Mouse (Mus musculus) limb, embryonic 15.5 days (tissue): ENCODE data around the gene Tpi1. TPM values are rescaled to one million over a fixed set of nuclear protein-coding genes. Genes with fewer than 3 reads are reported as not detected.
A peak's percentile ranks its signal among the peaks of the same experiment; 100 is the strongest.

ENCODE experiments used
- ATAC-seq: fragments of 200-750 bp; cut with Nextera tagmentation; 2 replicates; pipeline ENCODE4 v1.8.0; 2017; ENCODE audit warnings: low read depth, moderate TSS enrichment; ENCODE audit not compliant: insufficient number of reproducible peaks, low FRiP score, low TSS enrichment
- H3K27ac ChIP-seq: fragments of 300-500 bp; sonication (generic); 2 replicates; pipeline ENCODE4 v1.5.1; 2015; ENCODE audit warnings: moderate library complexity, mild to moderate bottlenecking, inconsistent platforms
- H3K27me3 ChIP-seq: fragments of 300-500 bp; sonication (generic); 2 replicates; pipeline ENCODE4 v1.6.1; 2015; ENCODE audit warnings: inconsistent platforms
- H3K36me3 ChIP-seq: fragments of 300-500 bp; sonication (generic); 2 replicates; pipeline ENCODE4 v1.6.1; 2015; ENCODE audit warnings: inconsistent platforms
- H3K4me1 ChIP-seq: fragments of 300-500 bp; sonication (generic); 2 replicates; pipeline ENCODE4 v1.6.1; 2015; ENCODE audit warnings: inconsistent platforms
- H3K4me2 ChIP-seq: fragments of 300-500 bp; sonication (generic); 2 replicates; pipeline ENCODE4 v1.6.1; 2015; ENCODE audit warnings: mild to moderate bottlenecking, inconsistent platforms
- H3K4me3 ChIP-seq: fragments of 300-500 bp; sonication (generic); 2 replicates; pipeline ENCODE4 v1.5.1; 2015; ENCODE audit warnings: mild to moderate bottlenecking, inconsistent platforms
- H3K9ac ChIP-seq: fragments of 300-500 bp; sonication (generic); 2 replicates; pipeline ENCODE4 v1.6.1; 2015; ENCODE audit warnings: inconsistent platforms
- H3K9me3 ChIP-seq: fragments of 300-500 bp; sonication (generic); 2 replicates; pipeline ENCODE4 v1.6.1; 2016; ENCODE audit warnings: inconsistent platforms
- WGBS: fragments of 180-500 bp; shearing (Covaris S2); methylation state at CpG from one replicate; pipeline ENCODE4 v1.1.7; 2015; 5-methylcytosine and 5-hydroxymethylcytosine counted together
- polyA plus RNA-seq: library from polyadenylated mRNA; unstranded; fragments of >200 nt; fragmentation: Nextera tagmentation; extraction: Ambion mirVana; gene quantifications from 2 replicates; pipeline ENCODE4 v1.2.1, GENCODE M21; 2015

Gene Tpi1
- 940 and 1,131 TPM in 2 replicates for polyA plus RNA-seq

GRCm38 (mm10) chr6:124813933-124814332 is at the start of gene Tpi1:
TSS of gene Tpi1 (minus strand) at chr6:124814296.
- peak; percentile 78 for ATAC-seq
- Histone ChIP-seq H3K4me3 (peak within 1 kb of the TSS; percentile 70), H3K27ac (peak within 1 kb of the TSS; percentile 96), H3K36me3 (peaks cover 65% of the 10 kb centered on the region), H3K4me1 (peaks cover 47% of the 10 kb centered on the region), H3K9me3 (no peaks in the 10 kb centered on the region), H3K27me3 (no peaks in the 10 kb centered on the region), H3K9ac (peak within 1 kb of the TSS; percentile 76), H3K4me2 (peak within 1 kb of the TSS; percentile 72)
- under 1% methylated on average over 22 of the region's 22 CpGs for WGBS

GRCm38 (mm10) chr6:124863125-124863657 is 49.1 kb upstream of the Tpi1 start:
- H3K4me1 ChIP-seq, result peaks cover 57% of the 10 kb centered on the region
- no peaks in the 10 kb centered on the region for H3K27me3 ChIP-seq
- no peaks in the 10 kb centered on the region for H3K9me3 ChIP-seq
- H3K4me2 ChIP-seq, result peak overlapping the region; percentile 93
- no peaks in the 10 kb centered on the region for H3K36me3 ChIP-seq
- peak overlapping the region; percentile 52 for H3K4me3 ChIP-seq
- peak overlapping the region; percentile 22; the same call in 1 of the 2 replicates for H3K27ac ChIP-seq
- WGBS, result under 1% methylated on average over 10 of the region's 16 CpGs
- ATAC-seq, result no peak
- no peak overlapping the region for H3K9ac ChIP-seq

GRCm38 (mm10) chr6:124862406-124863124 is 48.5 kb upstream of the Tpi1 start:
- Histone ChIP-seq H3K9ac (no peak overlapping the region), H3K4me1 (peaks cover 63% of the 10 kb centered on the region), H3K27me3 (no peaks in the 10 kb centered on the region), H3K27ac (no peak overlapping the region), H3K36me3 (no peaks in the 10 kb centered on the region), H3K4me3 (peak overlapping the region; percentile 52), H3K9me3 (no peaks in the 10 kb centered on the region), H3K4me2 (peak overlapping the region; percentile 93)
- ATAC-seq, result no peak
- WGBS, result 9% methylated on average over 8 of the region's 8 CpGs

GRCm38 (mm10) chr6:124861802-124862201 is 47.7 kb upstream of the Tpi1 start:
- H3K9ac ChIP-seq, result no peak overlapping the region
- peaks cover 63% of the 10 kb centered on the region for H3K4me1 ChIP-seq
- no peaks in the 10 kb centered on the region for H3K27me3 ChIP-seq
- H3K36me3 ChIP-seq, result no peaks in the 10 kb centered on the region
- WGBS, result 43% methylated on average over 3 of the region's 3 CpGs
- H3K27ac ChIP-seq, result no peak overlapping the region
- no peak overlapping the region for H3K4me3 ChIP-seq
- H3K9me3 ChIP-seq, result no peaks in the 10 kb centered on the region
- H3K4me2 ChIP-seq, result no peak overlapping the region
- ATAC-seq, result no peak

- no peak for ATAC-seq
- Histone ChIP-seq H3K9ac (no peak overlapping the region), H3K36me3 (no peaks in the 10 kb centered on the region), H3K4me1 (peaks cover 66% of the 10 kb centered on the region), H3K27ac (no peak overlapping the region), H3K9me3 (no peaks in the 10 kb centered on the region), H3K27me3 (no peaks in the 10 kb centered on the region), H3K4me2 (no peak overlapping the region), H3K4me3 (no peak overlapping the region)
- 83% methylated on average over 19 of the region's 19 CpGs for WGBS
Measured at GRCm38 (mm10) chr6:124861266-124861665, 47.2 kb upstream of the Tpi1 start.

- peaks cover 68% of the 10 kb centered on the region for H3K4me1 ChIP-seq
- no peak overlapping the region for H3K4me3 ChIP-seq
- no peaks in the 10 kb centered on the region for H3K9me3 ChIP-seq
- ATAC-seq, result no peak
- no peak overlapping the region for H3K9ac ChIP-seq
- H3K36me3 ChIP-seq, result no peaks in the 10 kb centered on the region
- no peak overlapping the region for H3K4me2 ChIP-seq
- no peaks in the 10 kb centered on the region for H3K27me3 ChIP-seq
- peak overlapping the region; percentile 27; the same call in 1 of the 2 replicates for H3K27ac ChIP-seq
- 86% methylated on average over 9 of the region's 9 CpGs for WGBS
Measured at GRCm38 (mm10) chr6:124860511-124860910, 46.4 kb upstream of the Tpi1 start.

- Histone ChIP-seq H3K27me3 (no peaks in the 10 kb centered on the region), H3K4me3 (no peak overlapping the region), H3K9me3 (no peaks in the 10 kb centered on the region), H3K36me3 (peaks cover 3% of the 10 kb centered on the region; the same call in 1 of the 2 replicates), H3K27ac (peak overlapping the region; percentile 27; the same call in 1 of the 2 replicates), H3K9ac (peak overlapping the region; percentile 10; the same call in 1 of the 2 replicates), H3K4me2 (0 out of 2 replicates have a peak overlapping the region, but pooled peaks have one; percentile 12), H3K4me1 (peaks cover 75% of the 10 kb centered on the region)
- WGBS, result 9% methylated on average over 12 of the region's 12 CpGs
- ATAC-seq, result no peak
Measured at GRCm38 (mm10) chr6:124859725-124860124, 45.6 kb upstream of the Tpi1 start.

- ATAC-seq, result no peak
- Histone ChIP-seq H3K4me2 (peak overlapping the region; percentile 69), H3K36me3 (peaks cover 10% of the 10 kb centered on the region; the same call in 1 of the 2 replicates), H3K9ac (no peak overlapping the region), H3K27me3 (no peaks in the 10 kb centered on the region), H3K27ac (no peak overlapping the region), H3K9me3 (no peaks in the 10 kb centered on the region), H3K4me3 (peak overlapping the region; percentile 87), H3K4me1 (peaks cover 71% of the 10 kb centered on the region)
- WGBS, result 74% methylated on average over 27 of the region's 28 CpGs
Measured at GRCm38 (mm10) chr6:124858561-124859318, 44.6 kb upstream of the Tpi1 start.

- H3K4me2 ChIP-seq, result peak overlapping the region; percentile 69
- peak overlapping the region; percentile 87 for H3K4me3 ChIP-seq
- H3K27me3 ChIP-seq, result no peaks in the 10 kb centered on the region
- peak overlapping the region; percentile 8; the same call in 1 of the 2 replicates for H3K9ac ChIP-seq
- WGBS, result 21% methylated on average over 26 of the region's 26 CpGs
- H3K27ac ChIP-seq, result peak overlapping the region; percentile 99
- no peak for ATAC-seq
- H3K9me3 ChIP-seq, result no peaks in the 10 kb centered on the region
- H3K36me3 ChIP-seq, result peaks cover 17% of the 10 kb centered on the region
- H3K4me1 ChIP-seq, result peaks cover 63% of the 10 kb centered on the region
Measured at GRCm38 (mm10) chr6:124857840-124858530, 43.9 kb upstream of the Tpi1 start.

GRCm38 (mm10) chr6:124856916-124857839 is 43.1 kb upstream of the Tpi1 start, which contains the start of gene P3h3:
TSS of gene P3h3 (minus strand) at chr6:124857752.
- Histone ChIP-seq H3K4me2 (peak within 1 kb of the TSS; percentile 69), H3K36me3 (peaks cover 25% of the 10 kb centered on the region), H3K27ac (peak within 1 kb of the TSS; percentile 99), H3K4me3 (peak within 1 kb of the TSS; percentile 87), H3K9me3 (no peaks in the 10 kb centered on the region), H3K27me3 (no peaks in the 10 kb centered on the region), H3K4me1 (peaks cover 56% of the 10 kb centered on the region), H3K9ac (peak within 1 kb of the TSS; percentile 93)
- peak; percentile 83 for ATAC-seq
- WGBS, result under 1% methylated on average over 84 of the region's 86 CpGs
